Mouse (Mus musculus): ENCODE measurements around the gene Gm17359. TPM values are rescaled to one million over a fixed set of nuclear protein-coding genes. Genes with fewer than 3 reads are reported as not detected.

The Gm17359 gene
- not detected in 2 replicates for polyA plus RNA-seq (2014; fragmentation: Nextera tagmentation; extraction: Ambion mirVana)

GRCm38 (mm10) chr3:79336044-79336766, at the start of gene Gm17359:
TSS of gene Gm17359 (plus strand) at chr3:79336661.
- no peaks in the 10 kb centered on the region for H3K27me3 ChIP-seq (replicated peaks; ENCODE audit: control insufficient read depth, insufficient read depth, low read length)
- no peaks in the 10 kb centered on the region for H3K9me3 ChIP-seq (ENCODE audit: control insufficient read depth, low read length)
- 62% methylated on average over 6 of the region's 8 CpGs for WGBS
- H3K9ac ChIP-seq (ENCODE audit: low read length), result no peak within 1 kb of the TSS
- DNase-seq (ENCODE audit: low spot score) (no peak), ATAC-seq (replicated peaks; ENCODE audit: low FRiP score, low TSS enrichment, low read depth) (no peak)
- H3K36me3 ChIP-seq (ENCODE audit: control insufficient read depth, insufficient read depth, low read length), result no peaks in the 10 kb centered on the region
- H3K4me1 ChIP-seq (replicated peaks; ENCODE audit: control insufficient read depth, insufficient read depth, low read length), result no peaks in the 10 kb centered on the region
- no peak within 1 kb of the TSS for H3K4me3 ChIP-seq (ENCODE audit: low read depth, low read length)
- no peak within 1 kb of the TSS for H3K27ac ChIP-seq (ENCODE audit: low read depth)
- H3K4me2 ChIP-seq (ENCODE audit: low read length), result no peak within 1 kb of the TSS

GRCm38 (mm10) chr3:79287108-79287576, 49.3 kb upstream of the Gm17359 start:
- peak overlapping the region; percentile 89 for H3K4me3 ChIP-seq (ENCODE audit: low read depth, low read length)
- H3K27ac ChIP-seq (ENCODE audit: low read depth), result peak overlapping the region; percentile 97
- no peaks in the 10 kb centered on the region for H3K9me3 ChIP-seq (ENCODE audit: control insufficient read depth, low read length)
- DNase-seq (ENCODE audit: low spot score) (peak; percentile 93), ATAC-seq (replicated peaks; ENCODE audit: low FRiP score, low TSS enrichment, low read depth) (peak; percentile 97)
- under 1% methylated on average over 42 of the region's 60 CpGs for WGBS
- peak overlapping the region; percentile 87 for H3K9ac ChIP-seq (ENCODE audit: low read length)
- 0 out of 2 replicates have a peak, but pooled peaks cover 5% of the 10 kb centered on the region for H3K27me3 ChIP-seq (replicated peaks; ENCODE audit: control insufficient read depth, insufficient read depth, low read length)
- H3K36me3 ChIP-seq (ENCODE audit: control insufficient read depth, insufficient read depth, low read length), result no peaks in the 10 kb centered on the region
- H3K4me1 ChIP-seq (replicated peaks; ENCODE audit: control insufficient read depth, insufficient read depth, low read length), result peaks cover 29% of the 10 kb centered on the region
- peak overlapping the region; percentile 92 for H3K4me2 ChIP-seq (ENCODE audit: low read length)

- peak; percentile 3; the same call in 1 of the 2 replicates for ATAC-seq (replicated peaks; ENCODE audit: low FRiP score, low TSS enrichment, low read depth)
- Histone ChIP-seq H3K27me3 (replicated peaks; ENCODE audit: control insufficient read depth, insufficient read depth, low read length) (0 out of 2 replicates have a peak, but pooled peaks cover 5% of the 10 kb centered on the region), H3K27ac (ENCODE audit: low read depth) (peak overlapping the region; percentile 97; the same call in 1 of the 2 replicates), H3K36me3 (ENCODE audit: control insufficient read depth, insufficient read depth, low read length) (no peaks in the 10 kb centered on the region), H3K9ac (ENCODE audit: low read length) (peak overlapping the region; percentile 87), H3K4me3 (ENCODE audit: low read depth, low read length) (peak overlapping the region; percentile 89), H3K4me1 (replicated peaks; ENCODE audit: control insufficient read depth, insufficient read depth, low read length) (peaks cover 28% of the 10 kb centered on the region), H3K4me2 (ENCODE audit: low read length) (peak overlapping the region; percentile 81), H3K9me3 (ENCODE audit: control insufficient read depth, low read length) (no peaks in the 10 kb centered on the region)
- DNase-seq (ENCODE audit: low spot score), result no peak
- WGBS, result 14% methylated on average over 17 of the region's 17 CpGs
Observed at GRCm38 (mm10) chr3:79287699-79288458, 48.6 kb upstream of the Gm17359 start.

GRCm38 (mm10) chr3:79289050-79289449, 47.4 kb upstream of the Gm17359 start:
- 71% methylated on average over 3 of the region's 3 CpGs for WGBS
- Histone ChIP-seq H3K9me3 (ENCODE audit: control insufficient read depth, low read length) (no peaks in the 10 kb centered on the region), H3K36me3 (ENCODE audit: control insufficient read depth, insufficient read depth, low read length) (no peaks in the 10 kb centered on the region), H3K27ac (ENCODE audit: low read depth) (no peak overlapping the region), H3K4me1 (replicated peaks; ENCODE audit: control insufficient read depth, insufficient read depth, low read length) (peaks cover 24% of the 10 kb centered on the region), H3K4me2 (ENCODE audit: low read length) (no peak overlapping the region), H3K4me3 (ENCODE audit: low read depth, low read length) (no peak overlapping the region), H3K9ac (ENCODE audit: low read length) (no peak overlapping the region), H3K27me3 (replicated peaks; ENCODE audit: control insufficient read depth, insufficient read depth, low read length) (0 out of 2 replicates have a peak, but pooled peaks cover 5% of the 10 kb centered on the region)
- ATAC-seq (replicated peaks; ENCODE audit: low FRiP score, low TSS enrichment, low read depth) (no peak), DNase-seq (ENCODE audit: low spot score) (no peak)

- Histone ChIP-seq H3K4me2 (ENCODE audit: low read length) (no peak overlapping the region), H3K9ac (ENCODE audit: low read length) (no peak overlapping the region), H3K27me3 (replicated peaks; ENCODE audit: control insufficient read depth, insufficient read depth, low read length) (0 out of 2 replicates have a peak, but pooled peaks cover 5% of the 10 kb centered on the region), H3K9me3 (ENCODE audit: control insufficient read depth, low read length) (no peaks in the 10 kb centered on the region), H3K36me3 (ENCODE audit: control insufficient read depth, insufficient read depth, low read length) (no peaks in the 10 kb centered on the region), H3K27ac (ENCODE audit: low read depth) (no peak overlapping the region), H3K4me3 (ENCODE audit: low read depth, low read length) (no peak overlapping the region), H3K4me1 (replicated peaks; ENCODE audit: control insufficient read depth, insufficient read depth, low read length) (peaks cover 4% of the 10 kb centered on the region; the same call in 1 of the 2 replicates)
- DNase-seq (ENCODE audit: low spot score) (no peak), ATAC-seq (replicated peaks; ENCODE audit: low FRiP score, low TSS enrichment, low read depth) (no peak)
- 40% methylated on average over 4 of the region's 4 CpGs for WGBS
Observed at GRCm38 (mm10) chr3:79293023-79293422, 43.4 kb upstream of the Gm17359 start.

- Histone ChIP-seq H3K9ac (ENCODE audit: low read length) (no peak overlapping the region), H3K4me1 (replicated peaks; ENCODE audit: control insufficient read depth, insufficient read depth, low read length) (0 out of 2 replicates have a peak, but pooled peaks cover 3% of the 10 kb centered on the region), H3K4me2 (ENCODE audit: low read length) (no peak overlapping the region), H3K36me3 (ENCODE audit: control insufficient read depth, insufficient read depth, low read length) (no peaks in the 10 kb centered on the region), H3K27me3 (replicated peaks; ENCODE audit: control insufficient read depth, insufficient read depth, low read length) (no peaks in the 10 kb centered on the region), H3K27ac (ENCODE audit: low read depth) (no peak overlapping the region), H3K9me3 (ENCODE audit: control insufficient read depth, low read length) (no peaks in the 10 kb centered on the region), H3K4me3 (ENCODE audit: low read depth, low read length) (no peak overlapping the region)
- 86% methylated on average over 3 of the region's 3 CpGs for WGBS
- ATAC-seq (replicated peaks; ENCODE audit: low FRiP score, low TSS enrichment, low read depth) (no peak), DNase-seq (ENCODE audit: low spot score) (no peak)
Observed at GRCm38 (mm10) chr3:79294701-79295100, 41.8 kb upstream of the Gm17359 start.

- no peak for DNase-seq (ENCODE audit: low spot score)
- H3K27me3 ChIP-seq (replicated peaks; ENCODE audit: control insufficient read depth, insufficient read depth, low read length), result no peaks in the 10 kb centered on the region
- no peak overlapping the region for H3K4me3 ChIP-seq (ENCODE audit: low read depth, low read length)
- 52% methylated on average over 5 of the region's 5 CpGs for WGBS
- 0 out of 2 replicates have a peak, but pooled peaks cover 3% of the 10 kb centered on the region for H3K4me1 ChIP-seq (replicated peaks; ENCODE audit: control insufficient read depth, insufficient read depth, low read length)
- H3K27ac ChIP-seq (ENCODE audit: low read depth), result no peak overlapping the region
- H3K9me3 ChIP-seq (ENCODE audit: control insufficient read depth, low read length), result no peaks in the 10 kb centered on the region
- no peak overlapping the region for H3K9ac ChIP-seq (ENCODE audit: low read length)
- H3K4me2 ChIP-seq (ENCODE audit: low read length), result no peak overlapping the region
- no peak for ATAC-seq (replicated peaks; ENCODE audit: low FRiP score, low TSS enrichment, low read depth)
- no peaks in the 10 kb centered on the region for H3K36me3 ChIP-seq (ENCODE audit: control insufficient read depth, insufficient read depth, low read length)
Observed at GRCm38 (mm10) chr3:79296049-79296448, 40.4 kb upstream of the Gm17359 start.

GRCm38 (mm10) chr3:79296586-79296985, 39.9 kb upstream of the Gm17359 start:
- ATAC-seq (replicated peaks; ENCODE audit: low FRiP score, low TSS enrichment, low read depth) (no peak), DNase-seq (ENCODE audit: low spot score) (no peak)
- H3K9ac ChIP-seq (ENCODE audit: low read length), result no peak overlapping the region
- H3K27ac ChIP-seq (ENCODE audit: low read depth), result no peak overlapping the region
- 88% methylated on average over 3 of the region's 3 CpGs for WGBS
- no peaks in the 10 kb centered on the region for H3K36me3 ChIP-seq (ENCODE audit: control insufficient read depth, insufficient read depth, low read length)
- H3K9me3 ChIP-seq (ENCODE audit: control insufficient read depth, low read length), result no peaks in the 10 kb centered on the region
- 0 out of 2 replicates have a peak, but pooled peaks cover 3% of the 10 kb centered on the region for H3K4me1 ChIP-seq (replicated peaks; ENCODE audit: control insufficient read depth, insufficient read depth, low read length)
- no peak overlapping the region for H3K4me2 ChIP-seq (ENCODE audit: low read length)
- no peak overlapping the region for H3K4me3 ChIP-seq (ENCODE audit: low read depth, low read length)
- no peaks in the 10 kb centered on the region for H3K27me3 ChIP-seq (replicated peaks; ENCODE audit: control insufficient read depth, insufficient read depth, low read length)

Measured in intestine, embryonic 14.5 days (tissue).